Mouse (Mus musculus) liver, postnatal 0 days (tissue): ENCODE results near the gene 4921511C20Rik.

Experiments
- CTCF ChIP-seq: sonication (generic); IDR thresholded peaks from 2 replicates; pipeline ENCODE4 v1.5.1; 2016; ENCODE audit warnings: antibody characterized with exemption, low read depth
- EP300 ChIP-seq: IDR thresholded peaks from 2 replicates; pipeline ENCODE4 v1.6.1; 2016; ENCODE audit warnings: antibody characterized with exemption, low read depth, mild to moderate bottlenecking

DNA sequence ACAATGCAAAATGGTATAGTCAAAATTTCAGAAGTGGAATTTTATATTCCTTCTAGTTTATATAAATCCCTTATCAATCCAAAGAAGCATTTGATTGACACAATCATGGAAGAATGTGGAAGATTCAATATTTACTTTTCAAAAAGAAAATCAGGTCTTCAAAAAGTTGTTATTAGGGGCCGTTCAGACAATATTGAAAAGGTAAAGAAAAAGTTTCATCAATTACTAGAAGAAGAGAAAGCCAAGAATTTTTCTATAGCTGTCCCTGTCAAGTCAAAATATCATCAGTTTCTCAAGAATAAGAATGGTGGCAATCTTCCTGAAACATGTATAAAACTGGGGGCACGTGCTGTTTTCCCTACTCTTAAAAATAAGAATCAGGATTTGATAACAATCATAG is at the start of gene 4921511C20Rik:
- TF ChIP-seq CTCF (no peak), EP300 (no peak)
